Mouse (Mus musculus) heart, postnatal 0 days (tissue): ENCODE results near the gene Gatm. TPM values are rescaled to one million over a fixed set of nuclear protein-coding genes. Genes with fewer than 3 reads are reported as not detected.
A peak's percentile ranks its signal among the peaks of the same experiment; 100 is the strongest.

Source experiments
- ATAC-seq: fragments of 200-750 bp; cut with Nextera tagmentation; 2 replicates; pipeline ENCODE4 v1.8.0; 2017; ENCODE audit warnings: low read depth, moderate number of reproducible peaks, moderate library complexity; ENCODE audit not compliant: insufficient read depth
- DNase-seq: peaks from one replicate; pipeline ENCODE4 v3.0.0-alpha.2; 2016; ENCODE audit warnings: low spot score
- H3K27ac ChIP-seq: fragments of 300-500 bp; sonication (generic); 2 replicates; pipeline ENCODE4 v1.5.1; 2014; ENCODE audit warnings: low read depth, mild to moderate bottlenecking
- H3K27me3 ChIP-seq: fragments of 300-500 bp; sonication (generic); 2 replicates; pipeline ENCODE4 v1.6.1; 2014; ENCODE audit warnings: low read length, mixed read lengths; ENCODE audit not compliant: control insufficient read depth, insufficient read depth
- H3K36me3 ChIP-seq: fragments of 300-500 bp; sonication (generic); replicated peaks from 2 replicates; pipeline ENCODE4 v1.6.1; 2014; ENCODE audit warnings: low read length, mixed read lengths; ENCODE audit not compliant: control insufficient read depth, insufficient read depth
- H3K4me1 ChIP-seq: fragments of 300-500 bp; sonication (generic); 2 replicates; pipeline ENCODE4 v1.6.1; 2014; ENCODE audit warnings: antibody characterized with exemption; ENCODE audit not compliant: control insufficient read depth, insufficient read depth
- H3K4me2 ChIP-seq: fragments of 300-500 bp; sonication (generic); 2 replicates; pipeline ENCODE4 v1.6.1; 2014; ENCODE audit warnings: low read depth, mild to moderate bottlenecking, low read length, moderate library complexity
- H3K4me3 ChIP-seq: fragments of 300-500 bp; sonication (generic); 2 replicates; pipeline ENCODE4 v1.5.1; 2014; ENCODE audit warnings: low read depth, low read length
- H3K9ac ChIP-seq: fragments of 300-500 bp; sonication (generic); replicated peaks from 2 replicates; pipeline ENCODE4 v1.6.1; 2014; ENCODE audit warnings: low read depth, low read length, mixed read lengths
- H3K9me3 ChIP-seq: fragments of 300-500 bp; sonication (generic); replicated peaks from 2 replicates; pipeline ENCODE4 v1.6.1; 2016; ENCODE audit warnings: low read length; ENCODE audit not compliant: control insufficient read depth
- CTCF ChIP-seq: IDR thresholded peaks from 2 replicates; pipeline ENCODE4 v1.5.1; 2016; ENCODE audit warnings: antibody characterized with exemption, control low read depth, low read depth
- EP300 ChIP-seq: IDR thresholded peaks from 2 replicates; pipeline ENCODE4 v1.6.1; 2016; ENCODE audit warnings: antibody characterized with exemption, low read depth
- WGBS: fragments of 180-500 bp; shearing (Covaris S2); extraction: QIAGEN DNeasy Blood & Tissue Kit; methylation state at CpG from one replicate; pipeline ENCODE4 v1.1.7; 2014; 5-methylcytosine and 5-hydroxymethylcytosine counted together
- polyA plus RNA-seq: library from polyadenylated mRNA; unstranded; fragments of >200 nt; fragmentation: Nextera tagmentation; extraction: Ambion mirVana; gene quantifications from 2 replicates; pipeline ENCODE4 v1.2.1, GENCODE M21; 2015
- total RNA-seq: library from RNA; depleted of rRNA; stranded (reverse); fragments of >200 nt; gene quantifications from 2 replicates; pipeline ENCODE4 v1.2.3, GENCODE M21; 2014; ENCODE audit warnings: low replicate concordance

Gatm gene
- total and polyA plus RNA-seq, 2 experiments from 2014 or later: 3.7 to 6.0 TPM

- Histone ChIP-seq H3K4me3 (peak overlapping the region; percentile 84), H3K27ac (peak overlapping the region; percentile 78; the same call in 1 of the 2 replicates), H3K4me2 (peak overlapping the region; percentile 98), H3K36me3 (peaks cover 20% of the 10 kb centered on the region), H3K9ac (peak overlapping the region; percentile 76), H3K27me3 (0 out of 2 replicates have a peak, but pooled peaks cover 4% of the 10 kb centered on the region), H3K9me3 (no peaks in the 10 kb centered on the region), H3K4me1 (peaks cover 6% of the 10 kb centered on the region; the same call in 1 of the 2 replicates)
- WGBS: under 1% methylated on average over 43 of the region's 53 CpGs
- peak; percentile 27 for DNase-seq
- TF ChIP-seq EP300: no peak
- TF ChIP-seq CTCF: no peak
- ATAC-seq: peak; percentile 49
Observed at GRCm38 (mm10) chr2:122631226-122631801, 20.2 kb upstream of the Gatm start.

DNA sequence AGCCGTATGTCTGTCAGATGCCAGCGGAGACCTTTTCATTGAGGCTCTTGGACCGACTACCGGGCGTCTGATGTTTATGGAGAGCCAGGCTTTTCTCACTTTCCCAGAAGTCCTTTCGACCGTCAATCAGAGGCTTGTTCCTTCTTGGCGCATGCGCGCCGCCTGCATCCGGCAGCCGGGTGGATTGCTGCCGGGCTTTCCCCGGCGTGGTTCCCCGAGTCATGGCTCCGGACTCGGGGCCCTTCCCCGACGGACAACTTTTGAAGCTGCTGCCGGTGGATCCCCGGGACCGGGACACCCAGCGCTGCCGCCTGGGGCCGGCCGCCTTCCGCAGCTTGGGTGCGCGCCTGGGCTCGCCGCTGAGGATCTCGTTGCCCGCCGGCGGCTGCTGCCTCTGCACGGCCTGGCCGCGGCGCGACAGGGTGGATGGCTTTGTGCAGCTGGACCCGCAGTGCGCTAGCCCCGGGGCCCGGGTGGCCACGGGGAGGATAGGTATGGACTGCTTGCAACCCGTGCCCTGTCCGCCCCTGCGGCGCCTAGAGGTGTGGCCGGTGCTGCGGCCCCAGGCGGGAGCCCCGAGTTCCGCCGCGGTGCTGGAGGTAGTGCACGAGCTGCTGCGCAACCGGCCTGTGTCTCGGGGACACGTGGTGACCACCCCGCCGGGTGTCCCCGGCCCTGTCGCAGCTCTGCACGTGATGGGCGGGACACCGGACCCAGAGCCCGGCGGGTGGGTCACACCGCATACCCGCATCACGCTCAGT, 19.5 kb upstream of the Gatm start:
- H3K4me3 ChIP-seq: peak overlapping the region; percentile 84
- under 1% methylated on average over 64 of the region's 75 CpGs for WGBS

GRCm38 (mm10) chr2:122629871-122630270, 18.8 kb upstream of the Gatm start:
- Histone ChIP-seq H3K9me3 (no peaks in the 10 kb centered on the region), H3K9ac (no peak overlapping the region), H3K4me1 (peaks cover 6% of the 10 kb centered on the region; the same call in 1 of the 2 replicates), H3K36me3 (peaks cover 20% of the 10 kb centered on the region), H3K27ac (no peak overlapping the region), H3K4me3 (peak overlapping the region; percentile 84), H3K4me2 (peak overlapping the region; percentile 98), H3K27me3 (0 out of 2 replicates have a peak, but pooled peaks cover 4% of the 10 kb centered on the region)
- DNase-seq: no peak
- WGBS: 60% methylated on average over 6 of the region's 6 CpGs
- TF ChIP-seq EP300 (no peak), CTCF (no peak)
- no peak for ATAC-seq

More for the DNA sequence above, 19.5 kb upstream of the Gatm start:
- H3K36me3 ChIP-seq: peaks cover 20% of the 10 kb centered on the region
- 0 out of 2 replicates have a peak, but pooled peaks cover 4% of the 10 kb centered on the region for H3K27me3 ChIP-seq
- no peak for TF ChIP-seq CTCF
- no peak for TF ChIP-seq EP300
- DNase-seq (peak; percentile 92), ATAC-seq (peak; percentile 75)
- H3K4me2 ChIP-seq: peak overlapping the region; percentile 98
- no peaks in the 10 kb centered on the region for H3K9me3 ChIP-seq
- H3K4me1 ChIP-seq: peaks cover 6% of the 10 kb centered on the region; the same call in 1 of the 2 replicates
- H3K27ac ChIP-seq: peak overlapping the region; percentile 78
- peak overlapping the region; percentile 76 for H3K9ac ChIP-seq

- H3K4me1 ChIP-seq: peaks cover 6% of the 10 kb centered on the region; the same call in 1 of the 2 replicates
- peaks cover 16% of the 10 kb centered on the region for H3K36me3 ChIP-seq
- H3K4me2 ChIP-seq: no peak overlapping the region
- no peaks in the 10 kb centered on the region for H3K9me3 ChIP-seq
- H3K27me3 ChIP-seq: 0 out of 2 replicates have a peak, but pooled peaks cover 4% of the 10 kb centered on the region
- ATAC-seq (0 out of 2 replicates have a peak, but pooled peaks have one; percentile 21), DNase-seq (peak; percentile 88)
- no peak overlapping the region for H3K27ac ChIP-seq
- WGBS: under 1% methylated on average over 7 of the region's 7 CpGs
- no peak overlapping the region for H3K9ac ChIP-seq
- no peak overlapping the region for H3K4me3 ChIP-seq
- TF ChIP-seq CTCF (peak; percentile 88), EP300 (no peak)
Observed at GRCm38 (mm10) chr2:122628976-122629375, 17.9 kb upstream of the Gatm start.

- Histone ChIP-seq H3K9me3 (no peaks in the 10 kb centered on the region), H3K4me3 (no peak overlapping the region), H3K27ac (no peak overlapping the region), H3K4me1 (no peaks in the 10 kb centered on the region), H3K9ac (no peak overlapping the region), H3K27me3 (0 out of 2 replicates have a peak, but pooled peaks cover 4% of the 10 kb centered on the region), H3K36me3 (no peaks in the 10 kb centered on the region), H3K4me2 (no peak overlapping the region)
- ATAC-seq (no peak), DNase-seq (no peak)
- 52% methylated on average over 7 of the region's 7 CpGs for WGBS
- TF ChIP-seq CTCF (no peak), EP300 (no peak)
Observed at GRCm38 (mm10) chr2:122625930-122626329, 14.8 kb upstream of the Gatm start.
